Mouse (Mus musculus) gastrocnemius, adult 2 months (tissue): ENCODE data around the gene Mpeg1. TPM values are rescaled to one million over a fixed set of nuclear protein-coding genes. Genes with fewer than 3 reads are reported as not detected.

Experiments used
- DNase-seq: peaks from one replicate; pipeline ENCODE4 v3.0.0; 2022
- H3K27ac ChIP-seq: fragments of 200-600 bp; 2 replicates; pipeline ENCODE4 v1.8.1; 2022; ENCODE audit warnings: mild to moderate bottlenecking
- H3K4me3 ChIP-seq: fragments of 200-600 bp; 2 replicates; pipeline ENCODE4 v1.8.1; 2022; ENCODE audit warnings: mild to moderate bottlenecking, moderate library complexity
- CTCF ChIP-seq: fragments of 200-600 bp; IDR thresholded peaks from 2 replicates; pipeline ENCODE4 v1.8.1; 2022; ENCODE audit warnings: antibody characterized with exemption, mild to moderate bottlenecking, moderate library complexity
- intact Hi-C: fragments of 180-260 bp; cut with DNase I; formaldehyde crosslinking; loops from one replicate; pipeline ENCODE4 v1.15.1; 2025
- total RNA-seq, 2 experiments: library from RNA; stranded (reverse); gene quantifications; 2 replicates each; pipeline ENCODE4 v1.2.3; 2021

The Mpeg1 gene
- total RNA-seq, 2 experiments from 2014 or later, result 0.98 to 1.1 TPM

GRCm38 (mm10) chr19:12472381-12472976 lies 11.9 kb downstream of the Mpeg1 start:
- intact Hi-C loops, result no loop called here
- DNase-seq, result no peak
- TF ChIP-seq CTCF, result no peak
- Histone ChIP-seq H3K4me3 (no peak overlapping the region), H3K27ac (peak overlapping the region; percentile 12; the same call in 1 of the 2 replicates)

- intact Hi-C loops, result no loop called here
- no peak for TF ChIP-seq CTCF
- no peak for DNase-seq
- H3K27ac ChIP-seq, result peak overlapping the region; percentile 53; the same call in 1 of the 2 replicates
- no peak overlapping the region for H3K4me3 ChIP-seq
These were observed 12.6 kb downstream of the Mpeg1 start for GRCm38 (mm10) chr19:12473201-12473641.

- no peak for DNase-seq
- no peak for TF ChIP-seq CTCF
- peak overlapping the region; percentile 53 for H3K27ac ChIP-seq
- H3K4me3 ChIP-seq, result no peak overlapping the region
- intact Hi-C loops, result no loop called here
These were observed 13.4 kb downstream of the Mpeg1 start for GRCm38 (mm10) chr19:12473951-12474350.

GRCm38 (mm10) chr19:12475380-12476250 lies 15.0 kb downstream of the Mpeg1 start:
- TF ChIP-seq CTCF, result no peak
- H3K4me3 ChIP-seq, result peak overlapping the region; percentile 66
- intact Hi-C loops, result no loop called here
- H3K27ac ChIP-seq, result peak overlapping the region; percentile 76
- peak; percentile 96 for DNase-seq

- intact Hi-C loops, result no loop called here
- Histone ChIP-seq H3K27ac (peak overlapping the region; percentile 16; the same call in 1 of the 2 replicates), H3K4me3 (no peak overlapping the region)
- no peak for DNase-seq
- no peak for TF ChIP-seq CTCF
These were observed 16.2 kb downstream of the Mpeg1 start for GRCm38 (mm10) chr19:12476721-12477270.

GRCm38 (mm10) chr19:12478369-12478768 lies 17.8 kb downstream of the Mpeg1 start:
- Histone ChIP-seq H3K4me3 (no peak overlapping the region), H3K27ac (no peak overlapping the region)
- intact Hi-C loops, result no loop called here
- TF ChIP-seq CTCF, result no peak
- no peak for DNase-seq

- no peak for TF ChIP-seq CTCF
- DNase-seq, result peak; percentile 48
- intact Hi-C loops, result no loop called here
- H3K4me3 ChIP-seq, result no peak overlapping the region
- H3K27ac ChIP-seq, result peak overlapping the region; percentile 77
These were observed 23.2 kb downstream of the Mpeg1 start for GRCm38 (mm10) chr19:12483782-12484181.

GRCm38 (mm10) chr19:12484210-12484609 lies 23.6 kb downstream of the Mpeg1 start:
- intact Hi-C loops, result no loop called here
- no peak overlapping the region for H3K4me3 ChIP-seq
- DNase-seq, result no peak
- TF ChIP-seq CTCF, result no peak
- peak overlapping the region; percentile 77 for H3K27ac ChIP-seq

- no peak overlapping the region for H3K4me3 ChIP-seq
- no peak for DNase-seq
- no peak for TF ChIP-seq CTCF
- intact Hi-C loops, result no loop called here
- H3K27ac ChIP-seq, result peak overlapping the region; percentile 77
These were observed 24.6 kb downstream of the Mpeg1 start for GRCm38 (mm10) chr19:12485223-12485622.

GRCm38 (mm10) chr19:12485631-12486030 lies 25.1 kb downstream of the Mpeg1 start:
- intact Hi-C loops, result no loop called here
- Histone ChIP-seq H3K4me3 (no peak overlapping the region), H3K27ac (peak overlapping the region; percentile 77)
- no peak for TF ChIP-seq CTCF
- no peak for DNase-seq

- intact Hi-C loops, result no loop called here
- peak overlapping the region; percentile 24; the same call in 1 of the 2 replicates for H3K4me3 ChIP-seq
- DNase-seq, result peak; percentile 91
- H3K27ac ChIP-seq, result peak overlapping the region; percentile 77
- TF ChIP-seq CTCF, result no peak
These were observed 26.3 kb downstream of the Mpeg1 start for GRCm38 (mm10) chr19:12486875-12487274.

- Histone ChIP-seq H3K4me3 (no peak overlapping the region), H3K27ac (peak overlapping the region; percentile 69)
- DNase-seq, result no peak
- intact Hi-C loops, result no loop called here
- no peak for TF ChIP-seq CTCF
These were observed 27.1 kb downstream of the Mpeg1 start for GRCm38 (mm10) chr19:12487511-12488204.
